Mouse (Mus musculus): ENCODE data around the gene Thrb.

DNA sequence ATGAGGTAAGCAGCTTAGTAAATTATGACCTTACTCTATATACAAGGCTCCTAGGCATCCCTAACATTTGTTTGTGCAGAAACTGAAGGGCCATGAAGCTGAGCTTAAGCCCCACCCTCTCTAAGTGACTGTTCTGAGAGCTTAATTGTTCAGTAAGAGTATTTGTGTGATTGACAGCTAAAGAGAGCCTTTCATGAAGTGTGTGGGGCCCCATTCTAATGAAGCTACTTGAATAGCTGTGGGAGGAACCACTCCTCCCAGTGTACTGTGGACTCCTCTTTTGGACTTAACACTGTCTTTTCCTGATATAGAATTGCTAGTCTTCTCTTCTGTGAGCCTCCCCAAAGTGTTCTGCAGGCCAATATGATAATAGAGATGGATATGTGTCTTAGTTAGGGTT is 88.9 kb downstream of the Thrb start:
- TF ChIP-seq CTCF (IDR thresholded peaks at IDR 0.05; ENCODE audit: extremely low read depth, insufficient read depth, insufficient read length, insufficient replicate concordance): no peak
- TF ChIP-seq POLR2A (IDR thresholded peaks at IDR 0.05; ENCODE audit: low read depth, low read length): no peak
